Mouse (Mus musculus): ENCODE measurements around the gene Aak1. TPM values are rescaled to one million over a fixed set of nuclear protein-coding genes. Genes with fewer than 3 reads are reported as not detected.

Aak1 gene
- 7.3 and 7.8 TPM in 2 replicates for polyA plus RNA-seq (2015; fragmentation: Nextera tagmentation; extraction: Ambion mirVana)

DNA sequence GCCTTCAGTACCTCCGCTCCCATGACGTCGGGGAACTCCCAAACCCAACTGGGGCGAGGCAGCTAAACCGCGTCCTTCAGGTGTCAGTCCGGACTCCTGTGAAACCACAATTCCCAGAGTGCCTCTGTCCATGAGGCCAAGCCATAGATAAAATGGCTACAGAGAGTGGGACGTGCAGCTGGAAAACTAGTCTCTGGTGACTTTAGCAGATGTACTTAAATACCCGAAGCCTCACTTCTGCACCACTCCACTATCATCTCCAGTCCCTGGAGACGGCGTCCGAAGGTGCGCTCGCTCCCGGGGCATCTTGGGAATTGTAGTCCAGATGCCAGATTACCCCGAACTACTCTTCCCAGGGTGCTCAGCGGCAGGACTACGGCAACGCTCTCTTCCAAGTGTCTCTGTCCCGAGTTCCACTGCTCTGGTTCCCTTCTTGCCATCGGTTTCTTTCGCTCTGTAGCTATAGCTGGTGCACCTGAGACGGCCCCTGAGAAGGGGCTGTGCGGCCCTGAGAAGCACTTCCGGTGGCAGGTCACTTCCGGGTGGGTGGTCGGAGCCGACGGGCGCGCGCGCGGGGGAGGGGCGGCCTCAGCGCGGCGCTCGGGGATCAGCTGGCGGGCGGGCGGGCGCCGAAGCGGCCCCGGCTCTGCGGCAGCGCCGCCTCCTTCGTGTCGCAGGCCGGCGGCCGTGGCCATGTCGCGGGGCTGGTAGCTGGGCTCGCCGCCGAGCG, at the start of gene Aak1:
Aak1 (plus strand) TSS at position 603 of the 730 bp plus-strand sequence.
- Histone ChIP-seq H3K27ac (peak within 1 kb of the TSS; percentile 97), H3K4me3 (replicated peaks; ENCODE audit: low read depth, low read length) (peak within 1 kb of the TSS; percentile 79), H3K9me3 (replicated peaks; ENCODE audit: low read length) (no peaks in the 10 kb centered on the region), H3K27me3 (ENCODE audit: insufficient read depth, low read length) (no peaks in the 10 kb centered on the region), H3K4me1 (replicated peaks; ENCODE audit: insufficient read depth, low read length) (peaks cover 16% of the 10 kb centered on the region), H3K4me2 (ENCODE audit: low read length) (peak within 1 kb of the TSS; percentile 80), H3K36me3 (ENCODE audit: insufficient read depth, low read length) (no peaks in the 10 kb centered on the region), H3K9ac (ENCODE audit: low read depth, low read length) (peak within 1 kb of the TSS; percentile 80)
- DNase-seq (ENCODE audit: low spot score) = peak; percentile 94
- TF ChIP-seq CTCF (IDR thresholded peaks at IDR 0.05; ENCODE audit: low read depth) = no peak
- ATAC-seq (replicated peaks; ENCODE audit: low FRiP score, low read depth) = peak; percentile 90
- WGBS = under 1% methylated on average over 60 of the region's 60 CpGs

DNA sequence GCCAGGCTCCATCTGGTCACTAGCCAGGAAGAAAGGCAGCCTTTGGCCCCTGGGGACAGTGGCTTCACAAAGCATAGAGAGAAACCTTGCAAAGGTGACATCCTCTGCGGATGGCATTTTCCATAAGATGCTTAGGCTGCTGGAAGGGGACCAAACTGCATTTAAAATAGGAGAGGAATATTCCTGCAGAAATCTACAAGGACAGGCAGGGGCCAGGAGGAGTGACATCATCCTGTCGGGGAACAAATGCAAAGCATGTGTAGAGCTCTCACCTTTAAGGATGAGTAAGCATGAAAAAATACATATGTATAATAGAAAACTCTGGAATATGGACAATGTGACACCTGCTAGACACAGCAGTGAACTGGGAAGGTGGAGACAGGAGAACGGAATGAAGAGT, 48.9 kb upstream of the Aak1 start:
- WGBS = 85% methylated on average over 3 of the region's 3 CpGs
- Histone ChIP-seq H3K4me1 (replicated peaks; ENCODE audit: insufficient read depth, low read length) (no peaks in the 10 kb centered on the region), H3K9me3 (replicated peaks; ENCODE audit: low read length) (no peaks in the 10 kb centered on the region), H3K4me2 (ENCODE audit: low read length) (no peak overlapping the region), H3K9ac (ENCODE audit: low read depth, low read length) (no peak overlapping the region), H3K36me3 (ENCODE audit: insufficient read depth, low read length) (no peaks in the 10 kb centered on the region), H3K27me3 (ENCODE audit: insufficient read depth, low read length) (no peaks in the 10 kb centered on the region), H3K27ac (no peak overlapping the region), H3K4me3 (replicated peaks; ENCODE audit: low read depth, low read length) (no peak overlapping the region)
- no peak for TF ChIP-seq CTCF (IDR thresholded peaks at IDR 0.05; ENCODE audit: low read depth)
- ATAC-seq (replicated peaks; ENCODE audit: low FRiP score, low read depth) (no peak), DNase-seq (ENCODE audit: low spot score) (no peak)

DNA sequence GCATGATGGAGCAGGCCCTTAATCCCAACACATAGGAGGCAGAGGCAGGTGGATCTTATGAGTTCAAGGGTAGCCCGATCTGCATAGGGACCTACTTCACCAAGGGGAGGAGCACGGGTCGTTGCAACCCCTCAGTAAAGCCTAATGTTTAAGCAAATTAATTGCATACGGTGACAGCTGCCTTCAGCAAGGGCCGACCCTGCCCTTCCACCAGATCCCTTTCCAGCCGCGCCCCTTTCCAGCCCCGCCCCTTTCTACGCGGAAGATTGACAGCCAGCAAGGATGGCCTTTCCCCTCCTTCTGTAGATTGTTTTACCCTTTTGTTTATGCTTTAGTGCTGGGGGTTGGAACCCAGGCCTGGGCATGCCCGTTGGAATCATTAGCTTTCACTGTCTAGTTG, 47.9 kb upstream of the Aak1 start:
- Histone ChIP-seq H3K27ac (no peak overlapping the region), H3K4me1 (replicated peaks; ENCODE audit: insufficient read depth, low read length) (no peaks in the 10 kb centered on the region), H3K4me3 (replicated peaks; ENCODE audit: low read depth, low read length) (no peak overlapping the region), H3K4me2 (ENCODE audit: low read length) (no peak overlapping the region), H3K36me3 (ENCODE audit: insufficient read depth, low read length) (no peaks in the 10 kb centered on the region), H3K27me3 (ENCODE audit: insufficient read depth, low read length) (no peaks in the 10 kb centered on the region), H3K9me3 (replicated peaks; ENCODE audit: low read length) (no peaks in the 10 kb centered on the region), H3K9ac (ENCODE audit: low read depth, low read length) (no peak overlapping the region)
- ATAC-seq (replicated peaks; ENCODE audit: low FRiP score, low read depth) (no peak), DNase-seq (ENCODE audit: low spot score) (no peak)
- TF ChIP-seq CTCF (IDR thresholded peaks at IDR 0.05; ENCODE audit: low read depth) = no peak
- WGBS = 48% methylated on average over 11 of the region's 11 CpGs

DNA sequence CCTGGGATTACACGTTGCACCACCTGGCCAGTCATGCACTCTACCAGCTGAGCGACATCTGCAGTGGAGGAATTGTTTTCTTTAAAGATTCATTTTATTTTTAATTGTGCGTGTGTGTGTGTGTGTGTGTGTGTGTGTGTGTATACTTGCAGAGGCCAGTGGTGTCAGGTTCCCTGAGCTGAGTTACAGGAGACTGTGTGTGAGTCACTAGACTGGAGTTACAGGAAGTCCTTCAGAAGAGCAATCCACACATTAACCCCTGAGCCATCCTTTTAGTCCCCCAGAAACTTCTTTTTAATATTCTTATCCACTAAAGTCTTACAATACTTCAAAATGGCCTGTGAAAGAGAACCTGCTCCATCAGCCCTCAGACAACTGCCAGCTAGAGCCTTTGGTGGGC, 44.7 kb upstream of the Aak1 start:
- Histone ChIP-seq H3K4me3 (replicated peaks; ENCODE audit: low read depth, low read length) (no peak overlapping the region), H3K27ac (no peak overlapping the region), H3K4me2 (ENCODE audit: low read length) (no peak overlapping the region), H3K36me3 (ENCODE audit: insufficient read depth, low read length) (no peaks in the 10 kb centered on the region), H3K9ac (ENCODE audit: low read depth, low read length) (no peak overlapping the region), H3K27me3 (ENCODE audit: insufficient read depth, low read length) (no peaks in the 10 kb centered on the region), H3K4me1 (replicated peaks; ENCODE audit: insufficient read depth, low read length) (no peaks in the 10 kb centered on the region), H3K9me3 (replicated peaks; ENCODE audit: low read length) (no peaks in the 10 kb centered on the region)
- TF ChIP-seq CTCF (IDR thresholded peaks at IDR 0.05; ENCODE audit: low read depth) = no peak
- DNase-seq (ENCODE audit: low spot score) (no peak), ATAC-seq (replicated peaks; ENCODE audit: low FRiP score, low read depth) (no peak)
- 50% methylated on average over 3 of the region's 3 CpGs for WGBS

DNA sequence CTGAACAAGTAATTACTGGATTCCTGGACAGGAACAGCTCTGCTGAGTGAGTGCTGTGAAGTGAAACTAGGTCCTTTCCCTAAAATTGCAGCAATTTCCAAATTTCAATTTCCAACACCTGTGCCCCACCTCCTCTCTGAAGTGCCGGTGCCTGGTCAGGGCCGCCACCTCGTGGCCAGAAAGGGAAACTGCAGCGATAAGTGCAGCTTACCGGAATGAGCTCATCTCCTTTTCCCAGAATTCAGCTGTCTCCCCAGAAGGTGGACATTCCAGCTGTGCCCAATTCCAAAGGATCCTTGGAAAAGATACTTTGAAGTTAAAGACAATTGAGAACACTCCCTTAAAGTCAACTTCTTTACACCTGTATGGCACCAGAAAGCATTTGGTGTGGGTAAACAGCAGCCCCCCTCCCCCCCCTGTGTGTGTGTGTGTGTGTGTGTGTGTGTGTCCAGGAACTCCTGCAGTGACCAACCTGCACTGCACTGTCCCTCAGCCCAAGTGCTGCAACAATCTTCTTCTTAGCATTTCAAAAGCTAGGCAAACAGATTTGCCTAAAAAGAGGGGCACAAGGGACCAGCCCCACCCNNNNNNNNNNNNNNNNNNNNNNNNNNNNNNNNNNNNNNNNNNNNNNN, 42.7 kb upstream of the Aak1 start:
- H3K27me3 ChIP-seq (ENCODE audit: insufficient read depth, low read length) = no peaks in the 10 kb centered on the region
- H3K36me3 ChIP-seq (ENCODE audit: insufficient read depth, low read length) = no peaks in the 10 kb centered on the region
- ATAC-seq (replicated peaks; ENCODE audit: low FRiP score, low read depth) (no peak), DNase-seq (ENCODE audit: low spot score) (peak; percentile 84)
- no peaks in the 10 kb centered on the region for H3K4me1 ChIP-seq (replicated peaks; ENCODE audit: insufficient read depth, low read length)
- no peak overlapping the region for H3K4me3 ChIP-seq (replicated peaks; ENCODE audit: low read depth, low read length)
- H3K9ac ChIP-seq (ENCODE audit: low read depth, low read length) = no peak overlapping the region
- H3K9me3 ChIP-seq (replicated peaks; ENCODE audit: low read length) = no peaks in the 10 kb centered on the region
- no peak overlapping the region for H3K4me2 ChIP-seq (ENCODE audit: low read length)
- 3% methylated on average over 5 of the region's 5 CpGs for WGBS
- no peak overlapping the region for H3K27ac ChIP-seq
- peak; percentile 98 for TF ChIP-seq CTCF (IDR thresholded peaks at IDR 0.05; ENCODE audit: low read depth)

DNA sequence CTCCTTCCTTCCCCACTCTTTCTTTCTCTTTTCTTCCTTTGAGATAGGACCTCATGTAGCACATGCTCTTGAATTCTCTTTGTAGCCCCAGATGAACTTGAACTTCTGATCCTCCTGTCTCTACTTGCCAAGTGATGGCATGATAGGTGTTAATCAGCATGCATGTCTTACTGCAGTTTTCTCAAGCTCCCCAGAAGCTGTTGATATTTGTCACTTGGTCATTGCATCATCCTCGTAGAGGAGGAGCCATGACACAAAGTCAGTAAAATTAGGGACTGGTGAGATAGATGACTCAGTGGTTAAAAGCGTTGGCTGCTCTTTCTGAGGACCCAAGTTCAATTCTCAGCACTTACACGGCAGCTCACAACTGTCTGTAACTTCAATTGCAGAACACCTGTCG, 36.4 kb upstream of the Aak1 start:
- Histone ChIP-seq H3K4me3 (replicated peaks; ENCODE audit: low read depth, low read length) (no peak overlapping the region), H3K9ac (ENCODE audit: low read depth, low read length) (no peak overlapping the region), H3K4me1 (replicated peaks; ENCODE audit: insufficient read depth, low read length) (no peaks in the 10 kb centered on the region), H3K27me3 (ENCODE audit: insufficient read depth, low read length) (no peaks in the 10 kb centered on the region), H3K4me2 (ENCODE audit: low read length) (no peak overlapping the region), H3K9me3 (replicated peaks; ENCODE audit: low read length) (no peaks in the 10 kb centered on the region), H3K36me3 (ENCODE audit: insufficient read depth, low read length) (no peaks in the 10 kb centered on the region), H3K27ac (no peak overlapping the region)
- no peak for TF ChIP-seq CTCF (IDR thresholded peaks at IDR 0.05; ENCODE audit: low read depth)
- DNase-seq (ENCODE audit: low spot score) (no peak), ATAC-seq (replicated peaks; ENCODE audit: low FRiP score, low read depth) (no peak)
- 58% methylated on average over 4 of the region's 4 CpGs for WGBS

All from kidney, postnatal 0 days (tissue).